Mouse (Mus musculus): Measurements from ENCODE around the gene Mtap.
A peak's percentile ranks its signal among the peaks of the same experiment; 100 is the strongest.

Gene Mtap

GRCm38 (mm10) chr4:89136906-89137541 lies at the start of gene Mtap:
Gene Mtap (plus strand): TSS chr4:89137122.
- DNase-seq (ENCODE audit: low spot score in 2 of 2) = peak; percentile 50 to 64

GRCm38 (mm10) chr4:89089110-89089509 lies 47.8 kb upstream of the Mtap start:
- DNase-seq (ENCODE audit: low spot score in 2 of 2) = no peak

- no peak for DNase-seq (ENCODE audit: low spot score in 2 of 2)
These were observed 46.7 kb upstream of the Mtap start for GRCm38 (mm10) chr4:89090217-89090616.

- DNase-seq (ENCODE audit: low spot score in 2 of 2) = no peak
These were observed 44.8 kb upstream of the Mtap start for GRCm38 (mm10) chr4:89092153-89092552.

GRCm38 (mm10) chr4:89094773-89095172 lies 42.1 kb upstream of the Mtap start:
- no peak for DNase-seq (ENCODE audit: low spot score in 2 of 2)

GRCm38 (mm10) chr4:89098261-89098660 lies 38.7 kb upstream of the Mtap start:
- no peak for DNase-seq (ENCODE audit: low spot score in 2 of 2)

- DNase-seq (ENCODE audit: low spot score in 2 of 2) = no peak
These were observed 35.6 kb upstream of the Mtap start for GRCm38 (mm10) chr4:89101276-89101675.

- no peak for DNase-seq (ENCODE audit: low spot score in 2 of 2)
These were observed 34.6 kb upstream of the Mtap start for GRCm38 (mm10) chr4:89102283-89102682.

GRCm38 (mm10) chr4:89105486-89105885 lies 31.4 kb upstream of the Mtap start:
- DNase-seq (ENCODE audit: low spot score in 2 of 2) = no peak

GRCm38 (mm10) chr4:89106505-89106904 lies 30.4 kb upstream of the Mtap start:
- no peak for DNase-seq (ENCODE audit: low spot score in 2 of 2)

GRCm38 (mm10) chr4:89112168-89112710 lies 24.7 kb upstream of the Mtap start:
- no peak for DNase-seq (ENCODE audit: low spot score in 2 of 2)

- DNase-seq (ENCODE audit: low spot score in 2 of 2) = no peak
These were observed 24.1 kb upstream of the Mtap start for GRCm38 (mm10) chr4:89112782-89113181.

GRCm38 (mm10) chr4:89116006-89116405 lies 20.9 kb upstream of the Mtap start:
- no peak for DNase-seq (ENCODE audit: low spot score in 2 of 2)

- DNase-seq (ENCODE audit: low spot score in 2 of 2) = no peak
These were observed 17.0 kb upstream of the Mtap start for GRCm38 (mm10) chr4:89119900-89120299.

GRCm38 (mm10) chr4:89120353-89120752 lies 16.6 kb upstream of the Mtap start:
- DNase-seq (ENCODE audit: low spot score in 2 of 2) = no peak

- DNase-seq (ENCODE audit: low spot score in 2 of 2) = no peak
These were observed 13.3 kb upstream of the Mtap start for GRCm38 (mm10) chr4:89123446-89124243.

GRCm38 (mm10) chr4:89127674-89128073 lies 9.2 kb upstream of the Mtap start:
- no peak for DNase-seq (ENCODE audit: low spot score in 2 of 2)

GRCm38 (mm10) chr4:89128080-89128936 lies 8.6 kb upstream of the Mtap start:
- no peak for DNase-seq (ENCODE audit: low spot score in 2 of 2)

- DNase-seq (ENCODE audit: low spot score in 2 of 2) = no peak
These were observed 8.0 kb upstream of the Mtap start for GRCm38 (mm10) chr4:89128937-89129277.

- peak; percentile 43 to 44 for DNase-seq (ENCODE audit: low spot score in 2 of 2)
These were observed 7.5 kb upstream of the Mtap start for GRCm38 (mm10) chr4:89129311-89129913.

- DNase-seq (ENCODE audit: low spot score in 2 of 2) = no peak
These were observed 5.1 kb upstream of the Mtap start for GRCm38 (mm10) chr4:89131795-89132194.

GRCm38 (mm10) chr4:89136356-89136755 lies 566 bp upstream of the Mtap start:
- no peak for DNase-seq (ENCODE audit: low spot score in 2 of 2)

Measured in frontal cortex, postnatal 25 days (tissue).